Mouse (Mus musculus) adrenal gland, postnatal 0 days (tissue): ENCODE data around the gene Dnah6. TPM values are rescaled to one million over a fixed set of nuclear protein-coding genes. Genes with fewer than 3 reads are reported as not detected.

ENCODE experiments used
- polyA plus RNA-seq: library from polyadenylated mRNA; unstranded; fragments of >200 nt; fragmentation: Nextera tagmentation; extraction: Ambion mirVana; gene quantifications from 2 replicates; pipeline ENCODE4 v1.2.1, GENCODE M21; 2015

Gene Dnah6
- polyA plus RNA-seq, result 0.01 TPM in 1 of 2 replicates, not detected in the other

DNA sequence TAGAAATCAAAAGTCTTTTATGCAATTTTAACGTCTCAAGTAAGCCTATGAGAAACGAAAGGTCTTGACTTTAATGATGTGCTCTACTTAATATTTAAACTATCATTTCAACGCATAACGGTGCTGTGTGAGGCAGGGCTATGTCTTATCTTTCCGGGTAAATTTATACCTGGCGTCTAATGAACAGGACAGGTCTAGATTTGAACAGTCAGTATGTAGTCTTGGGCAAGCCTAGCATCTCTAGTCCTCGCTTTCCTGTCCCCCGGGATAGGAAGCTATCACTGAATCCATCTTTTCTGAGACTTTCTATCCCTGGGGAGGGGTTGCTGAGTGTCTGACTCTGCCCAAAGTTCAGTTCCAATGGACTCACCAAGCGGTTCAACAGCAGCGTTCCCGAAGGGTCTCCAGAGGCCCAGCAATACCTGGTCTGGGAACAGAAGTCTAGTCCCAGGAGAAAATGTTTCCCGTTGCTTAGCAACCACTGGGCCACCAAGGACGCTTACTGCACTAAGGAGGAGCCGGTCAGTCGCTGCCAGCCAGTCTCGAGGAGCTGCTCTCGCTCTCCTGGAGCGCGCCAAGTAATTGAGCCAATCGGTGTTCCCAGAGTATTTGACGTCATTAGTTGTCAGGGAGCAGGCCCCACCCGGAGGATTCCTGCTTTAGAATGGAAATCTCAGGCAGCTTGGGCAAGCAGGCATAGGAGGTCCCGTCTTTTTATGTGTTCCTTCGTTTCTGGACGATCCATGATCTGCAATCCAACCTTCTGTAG lies at the start of gene Dnah6:
Dnah6 (minus strand) TSS at position 463 of the 769 bp plus-strand sequence.

GRCm38 (mm10) chr6:73248237-73249048 lies 27.0 kb upstream of the Dnah6 start, which contains the start of gene Suclg1:
Suclg1 (plus strand) TSS chr6:73248382.

Other genes with a start within 250 kb of the Dnah6 start
- gene Suclg1, start 26.7 kb upstream of the Dnah6 start, polyA plus RNA-seq, result 192 and 261 TPM in 2 replicates
- gene 4931417E11Rik, start 248.0 kb upstream of the Dnah6 start, polyA plus RNA-seq, result not detected in 2 replicates